Mouse (Mus musculus): ENCODE results near the gene Clptm1l.

Gene Clptm1l

DNA sequence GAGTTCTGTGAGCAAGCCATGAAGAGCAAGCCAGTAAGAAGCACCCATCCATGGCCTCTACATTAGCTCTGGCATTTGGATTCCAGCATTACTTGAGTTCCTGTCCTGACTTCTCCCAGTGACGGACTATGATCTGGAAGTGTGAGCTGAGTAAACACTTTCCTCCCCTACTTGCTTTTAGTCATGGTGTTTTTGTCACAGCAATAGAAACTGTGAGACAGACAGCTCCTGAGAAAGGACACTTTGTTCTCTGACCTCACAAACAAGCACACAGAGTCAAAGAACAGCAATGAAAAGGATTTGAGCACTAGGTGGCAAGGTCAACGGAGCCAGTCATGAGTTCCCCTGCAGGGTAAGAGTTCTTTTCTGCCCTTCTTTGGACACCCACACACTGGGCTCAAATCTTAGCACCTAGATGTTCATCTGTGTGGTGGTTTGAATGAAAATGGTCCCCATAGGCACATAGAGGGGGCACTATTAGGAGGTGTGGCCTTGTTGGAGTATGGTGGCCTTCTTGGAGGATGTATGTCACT, 56.4 kb downstream of the Clptm1l start:
- DNase-seq: no peak
